Mouse (Mus musculus) CH12.LX (cell line): ENCODE data around the gene Zbtb20. TPM values are rescaled to one million over a fixed set of nuclear protein-coding genes. Genes with fewer than 3 reads are reported as not detected.

Source experiments
- DNase-seq: peaks from one replicate; pipeline ENCODE4 v3.0.0-alpha.2; 2013; ENCODE audit errors: extremely low read depth
- H3K27ac ChIP-seq: 2 replicates; pipeline ENCODE4 v1.5.1; 2012; ENCODE audit warnings: low read depth, mild to moderate bottlenecking, control low read depth, moderate library complexity; ENCODE audit not compliant: insufficient read depth
- H3K27me3 ChIP-seq: replicated peaks from 2 replicates; pipeline ENCODE3; 2012; ENCODE audit warnings: inconsistent platforms
- H3K36me3 ChIP-seq, 2 experiments: replicated peaks in 1 of 2; 2 replicates each; pipeline versions ENCODE3 to v1.6.1; 2012; ENCODE audit warnings: inconsistent platforms in 1 of 2, low read length in 1 of 2, mild to moderate bottlenecking in 1 of 2, mixed read lengths in 1 of 2, moderate library complexity in 1 of 2; ENCODE audit not compliant: control insufficient read depth in 1 of 2, insufficient read depth in 1 of 2
- H3K4me1 ChIP-seq, 2 experiments: 2 replicates each; pipeline ENCODE4 v1.6.1; 2012; ENCODE audit warnings: inconsistent platforms in 1 of 2, moderate library complexity in 1 of 2; ENCODE audit not compliant: insufficient read depth in 2 of 2, control insufficient read depth in 1 of 2
- H3K4me2 ChIP-seq: 2 replicates; pipeline ENCODE4 v1.6.1; 2012; ENCODE audit warnings: low read depth, mild to moderate bottlenecking, control low read depth; ENCODE audit not compliant: poor library complexity, insufficient read depth, severe bottlenecking
- H3K4me3 ChIP-seq, 3 experiments: fragments of 150-350 bp in 1 of 3; sonication (generic) in 1 of 3; replicated peaks in 1 of 3; 2 replicates each; pipeline versions ENCODE3 to v1.5.1; 2011 to 2012; ENCODE audit warnings: low read depth in 2 of 3, low read length in 2 of 3, mild to moderate bottlenecking in 2 of 3, moderate library complexity in 2 of 3, control low read depth in 1 of 3, improper control_type of control experiment in 1 of 3, inconsistent platforms in 1 of 3, mixed read lengths in 1 of 3; ENCODE audit not compliant: poor library complexity in 1 of 3
- H3K79me2 ChIP-seq: replicated peaks from 2 replicates; pipeline ENCODE4 v1.6.1; 2012; ENCODE audit warnings: mild to moderate bottlenecking, moderate library complexity; ENCODE audit not compliant: control insufficient read depth, poor library complexity, insufficient read depth, severe bottlenecking; ENCODE audit errors: extremely low read depth
- H3K9ac ChIP-seq: 2 replicates; pipeline ENCODE4 v1.6.1; 2012; ENCODE audit warnings: low read depth, mild to moderate bottlenecking, control low read depth, moderate library complexity; ENCODE audit not compliant: insufficient read depth
- H3K9me3 ChIP-seq: replicated peaks from 2 replicates; pipeline ENCODE3; 2012; ENCODE audit warnings: low read length, inconsistent platforms, mixed read lengths
- BHLHE40 ChIP-seq: IDR thresholded peaks from 2 replicates; pipeline ENCODE4 v1.6.1; 2011; ENCODE audit warnings: mild to moderate bottlenecking, low read depth, low read length, improper control_type of control experiment
- CHD2 ChIP-seq: IDR thresholded peaks from 2 replicates; pipeline ENCODE4 v1.6.1; 2011; ENCODE audit warnings: low read length, improper control_type of control experiment
- IRF4 ChIP-seq: IDR thresholded peaks from 2 replicates; pipeline ENCODE4 v1.6.1; 2014; ENCODE audit warnings: low read depth, mild to moderate bottlenecking, inconsistent platforms, low read length, improper control_type of control experiment
- MAFK ChIP-seq: IDR thresholded peaks from 2 replicates; pipeline ENCODE4 v1.6.1; 2011; ENCODE audit warnings: low read length, improper control_type of control experiment; ENCODE audit not compliant: insufficient replicate concordance
- MAZ ChIP-seq: IDR thresholded peaks from 2 replicates; pipeline ENCODE4 v1.6.1; 2012; ENCODE audit warnings: low read depth, mild to moderate bottlenecking, inconsistent platforms, low read length, improper control_type of control experiment, moderate library complexity
- MXI1 ChIP-seq: IDR thresholded peaks from 2 replicates; pipeline ENCODE4 v1.6.1; 2011; ENCODE audit warnings: mild to moderate bottlenecking, low read depth, low read length, improper control_type of control experiment
- MYC ChIP-seq: IDR thresholded peaks from 2 replicates; pipeline ENCODE4 v1.6.1; 2011; ENCODE audit warnings: low read depth, mild to moderate bottlenecking, improper control_type of control experiment, low read length
- NELFE ChIP-seq: IDR thresholded peaks from 2 replicates; pipeline ENCODE4 v1.6.1; 2011; ENCODE audit warnings: low read depth, low read length, improper control_type of control experiment
- POLR2AphosphoS2 ChIP-seq: IDR thresholded peaks from 2 replicates; pipeline ENCODE4 v1.6.1; 2011; ENCODE audit warnings: low read depth, low read length, improper control_type of control experiment
- RAD21 ChIP-seq: IDR thresholded peaks from 2 replicates; pipeline ENCODE4 v1.6.1; 2011; ENCODE audit warnings: low read depth, mild to moderate bottlenecking, low read length, improper control_type of control experiment, moderate library complexity
- RCOR1 ChIP-seq: conservative IDR thresholded peaks from 2 replicates; pipeline ENCODE4 v1.6.1; 2012; ENCODE audit warnings: low read depth, mild to moderate bottlenecking, inconsistent platforms, low read length, improper control_type of control experiment
- SIN3A ChIP-seq: IDR thresholded peaks from 2 replicates; pipeline ENCODE4 v1.6.1; 2012; ENCODE audit warnings: low read length, improper control_type of control experiment, inconsistent platforms
- SMC3 ChIP-seq: IDR thresholded peaks from 2 replicates; pipeline ENCODE4 v1.6.1; 2011; ENCODE audit warnings: low read depth, low read length, improper control_type of control experiment
- TCF12 ChIP-seq: IDR thresholded peaks from 2 replicates; pipeline ENCODE4 v1.6.1; 2014; ENCODE audit warnings: low read depth, mild to moderate bottlenecking, inconsistent platforms, low read length, improper control_type of control experiment
- UBTF ChIP-seq: IDR thresholded peaks from 2 replicates; pipeline ENCODE4 v1.6.1; 2012; ENCODE audit warnings: low read depth, mild to moderate bottlenecking, inconsistent platforms, low read length, improper control_type of control experiment, moderate library complexity
- USF1 ChIP-seq: IDR thresholded peaks from 2 replicates; pipeline ENCODE4 v1.6.1; 2014; ENCODE audit warnings: low read depth, mild to moderate bottlenecking, inconsistent platforms, low read length, improper control_type of control experiment
- USF2 ChIP-seq: conservative IDR thresholded peaks from 2 replicates; pipeline ENCODE4 v1.6.1; 2011; ENCODE audit warnings: low read depth, low read length, improper control_type of control experiment
- ZC3H11A ChIP-seq: IDR thresholded peaks from 2 replicates; pipeline ENCODE4 v1.6.1; 2012; ENCODE audit warnings: low read depth, mild to moderate bottlenecking, inconsistent platforms, low read length, improper control_type of control experiment
- ZKSCAN1 ChIP-seq: IDR thresholded peaks from 2 replicates; pipeline ENCODE4 v1.6.1; 2012; ENCODE audit warnings: low read depth, inconsistent platforms, low read length, improper control_type of control experiment, borderline replicate concordance
- ZMIZ1 ChIP-seq: IDR thresholded peaks from 2 replicates; pipeline ENCODE4 v1.6.1; 2012; ENCODE audit warnings: low read depth, mild to moderate bottlenecking, inconsistent platforms, low read length, improper control_type of control experiment
- ZNF384 ChIP-seq: IDR thresholded peaks from 2 replicates; pipeline ENCODE4 v1.6.1; 2012; ENCODE audit warnings: low read depth, low read length, improper control_type of control experiment, inconsistent platforms
- dilution Hi-C: fragments of 300-500 bp; cut with MboI; formaldehyde crosslinking; loops from 2 replicates; pipeline ENCODE4 v1.14.3; 2020; ENCODE audit warnings: low sequenced_read_pairs; ENCODE audit not compliant: extremely low pct_unique_long_range_greater_than_20kb, extremely low pct_ligation_motif_present
- in situ Hi-C: fragments of 300-500 bp; cut with MboI; formaldehyde crosslinking; loops from 3 replicates; pipeline ENCODE4 v1.14.3; 2019; ENCODE audit warnings: low sequenced_read_pairs, low pct_ligation_motif_present, low pct_unique_long_range_greater_than_20kb, mixed read lengths
- polyA plus RNA-seq: library from polyadenylated mRNA; unstranded; fragments of >175 nt; gene quantifications from 2 replicates; pipeline ENCODE4 v1.2.1, GENCODE M21; 2012; ENCODE audit warnings: low read depth; ENCODE audit not compliant: insufficient read length
- total RNA-seq, 2 experiments: library from RNA; depleted of rRNA; stranded (reverse); fragments of 300-350 nt in 1 of 2; fragments of >200 nt in 1 of 2; gene quantifications; 2 replicates each; pipeline ENCODE4 v1.2.3; 2012 to 2014

Gene Zbtb20
- total and polyA plus RNA-seq, 3 experiments = 24.9 to 58.0 (median 51.6) TPM

- H3K27ac ChIP-seq = no peak overlapping the region
- dilution Hi-C loops = no loop called here
- no peak overlapping the region for H3K4me2 ChIP-seq
- no peaks in the 10 kb centered on the region for H3K9me3 ChIP-seq
- no peak for DNase-seq
- H3K9ac ChIP-seq = no peak overlapping the region
- TF ChIP-seq POLR2AphosphoS2 = no peak
- no peak for TF ChIP-seq CHD2
- no peak for TF ChIP-seq SMC3
- TF ChIP-seq BHLHE40 = no peak
- TF ChIP-seq ZC3H11A = no peak
- no peak for TF ChIP-seq MYC
- no peak for TF ChIP-seq MXI1
- no peak for TF ChIP-seq TCF12
- TF ChIP-seq NELFE = no peak
- no peak for TF ChIP-seq MAZ
- TF ChIP-seq SIN3A = no peak
- no peak for TF ChIP-seq ZKSCAN1
- no peak for TF ChIP-seq RAD21
- TF ChIP-seq, all 38 proteins: peak for 0
- H3K4me1 ChIP-seq = peaks cover 4 to 30% of the 10 kb centered on the region in 2 experiments
- H3K27me3 ChIP-seq = no peaks in the 10 kb centered on the region
- no peaks in the 10 kb centered on the region for H3K36me3 ChIP-seq
- in situ Hi-C loops = no loop called here
- H3K79me2 ChIP-seq = no peaks in the 10 kb centered on the region
- H3K4me3 ChIP-seq = no peak overlapping the region
Observed at GRCm38 (mm10) chr16:43333265-43333664, 457.6 kb downstream of the Zbtb20 start.

GRCm38 (mm10) chr16:43334411-43335150 lies 458.9 kb downstream of the Zbtb20 start:
- no peaks in the 10 kb centered on the region for H3K36me3 ChIP-seq
- in situ Hi-C loops = no loop called here
- no peak overlapping the region for H3K9ac ChIP-seq
- dilution Hi-C loops = no loop called here
- TF ChIP-seq ZC3H11A = no peak
- TF ChIP-seq USF1 = no peak
- no peak for TF ChIP-seq ZNF384
- TF ChIP-seq NELFE = no peak
- TF ChIP-seq TCF12 = no peak
- TF ChIP-seq UBTF = no peak
- no peak for TF ChIP-seq RCOR1
- TF ChIP-seq MAZ = no peak
- no peak for TF ChIP-seq CHD2
- TF ChIP-seq IRF4 = no peak
- no peak for TF ChIP-seq MYC
- TF ChIP-seq MAFK = no peak
- TF ChIP-seq USF2 = no peak
- TF ChIP-seq ZMIZ1 = no peak
- H3K79me2 ChIP-seq = no peaks in the 10 kb centered on the region
- no peak for DNase-seq
- no peak overlapping the region; the same call in 1 of the 2 replicates for H3K4me2 ChIP-seq
- no peak overlapping the region for H3K4me3 ChIP-seq
- no peaks in the 10 kb centered on the region for H3K9me3 ChIP-seq
- no peaks in the 10 kb centered on the region for H3K27me3 ChIP-seq
- H3K27ac ChIP-seq = no peak overlapping the region
- peaks cover 5 to 43% of the 10 kb centered on the region in 2 experiments for H3K4me1 ChIP-seq
